Mouse (Mus musculus): Measurements from ENCODE around the gene 1700020D05Rik. TPM values are rescaled to one million over a fixed set of nuclear protein-coding genes. Genes with fewer than 3 reads are reported as not detected.
A peak's percentile ranks its signal among the peaks of the same experiment; 100 is the strongest.

Gene 1700020D05Rik
- polyA plus RNA-seq, 1 experiment from 2014 or later = 0.18 TPM

GRCm38 (mm10) chr19:5488878-5489571 is 14.6 kb downstream of the 1700020D05Rik start:
- peak; percentile 42 for TF ChIP-seq CTCF (IDR thresholded peaks at IDR 0.05; ENCODE audit: low read depth)
- H3K27ac ChIP-seq (ENCODE audit: low read depth) = peak overlapping the region; percentile 97
- ATAC-seq (ENCODE audit: insufficient read depth) (peak; percentile 86), DNase-seq (peak; percentile 99)
- peak overlapping the region; percentile 57 for H3K4me3 ChIP-seq (ENCODE audit: low read depth, low read length)
- no peaks in the 10 kb centered on the region for H3K27me3 ChIP-seq (ENCODE audit: insufficient read depth, low read length)
- peak overlapping the region; percentile 87 for H3K4me2 ChIP-seq
- H3K9ac ChIP-seq = peak overlapping the region; percentile 57
- peaks cover 44% of the 10 kb centered on the region for H3K36me3 ChIP-seq (ENCODE audit: insufficient read depth)
- H3K4me1 ChIP-seq (ENCODE audit: insufficient read depth) = peaks cover 12% of the 10 kb centered on the region; the same call in 1 of the 2 replicates
- no peaks in the 10 kb centered on the region for H3K9me3 ChIP-seq (ENCODE audit: low read depth, low read length)
- under 1% methylated on average over 26 of the region's 26 CpGs for WGBS

DNA sequence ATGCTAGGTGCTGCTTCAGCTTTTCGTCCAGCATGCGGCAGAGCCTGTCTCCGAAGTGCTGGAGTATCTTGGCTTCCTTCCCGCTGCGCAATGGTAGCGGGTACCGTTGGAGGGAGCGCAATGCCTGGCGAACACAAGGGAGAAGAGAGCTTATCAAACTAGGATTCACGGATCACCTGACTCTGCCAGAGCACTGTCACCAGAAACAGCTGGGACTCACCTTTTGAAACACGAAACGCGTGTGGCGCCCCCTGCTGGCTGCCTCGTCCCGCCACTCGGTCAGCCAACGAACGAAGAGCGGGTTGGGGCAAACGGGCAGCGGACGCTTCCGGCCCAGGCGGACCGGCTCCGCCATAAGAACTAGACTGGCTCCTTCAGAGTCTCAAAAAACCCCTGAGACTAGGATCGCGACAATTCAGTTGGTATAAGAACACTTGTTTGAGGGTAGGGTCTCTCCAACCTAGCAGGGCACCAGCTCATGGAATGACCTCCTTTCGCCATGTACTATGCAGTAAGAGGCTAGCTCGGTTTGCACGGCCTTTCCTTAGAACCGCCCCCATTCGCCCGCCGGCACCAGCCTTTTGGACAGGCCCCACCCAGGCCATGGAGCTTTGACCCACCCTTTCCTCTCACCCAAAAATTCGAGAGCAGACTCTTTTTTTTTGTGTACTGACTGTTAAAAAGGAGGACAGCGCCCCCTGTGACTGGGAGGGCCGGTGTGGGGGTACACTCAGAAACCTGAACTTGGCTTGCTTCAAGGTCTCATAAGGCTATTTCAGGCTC is 15.6 kb downstream of the 1700020D05Rik start, which contains the start of gene Mus81:
TSS of gene Mus81 (minus strand) at position 635 of the 783 bp plus-strand sequence.
- DNase-seq (peak; percentile 98), ATAC-seq (ENCODE audit: insufficient read depth) (peak; percentile 75)
- H3K4me3 ChIP-seq (ENCODE audit: low read depth, low read length) = peak within 1 kb of the TSS; percentile 57
- H3K4me2 ChIP-seq = peak within 1 kb of the TSS; percentile 87
- H3K36me3 ChIP-seq (ENCODE audit: insufficient read depth) = peaks cover 44% of the 10 kb centered on the region
- WGBS = under 1% methylated on average over 39 of the region's 39 CpGs
- no peaks in the 10 kb centered on the region for H3K27me3 ChIP-seq (ENCODE audit: insufficient read depth, low read length)
- H3K27ac ChIP-seq (ENCODE audit: low read depth) = peak within 1 kb of the TSS; percentile 97
- peak within 1 kb of the TSS; percentile 64 for H3K9ac ChIP-seq
- TF ChIP-seq CTCF (IDR thresholded peaks at IDR 0.05; ENCODE audit: low read depth) = peak; percentile 95
- H3K4me1 ChIP-seq (ENCODE audit: insufficient read depth) = peaks cover 12% of the 10 kb centered on the region; the same call in 1 of the 2 replicates
- H3K9me3 ChIP-seq (ENCODE audit: low read depth, low read length) = no peaks in the 10 kb centered on the region

- H3K4me1 ChIP-seq (ENCODE audit: insufficient read depth) = peaks cover 8% of the 10 kb centered on the region; the same call in 1 of the 2 replicates
- H3K9ac ChIP-seq = peak overlapping the region; percentile 64; the same call in 1 of the 2 replicates
- H3K4me2 ChIP-seq = peak overlapping the region; percentile 87
- H3K27ac ChIP-seq (ENCODE audit: low read depth) = no peak overlapping the region; the same call in 1 of the 2 replicates
- no peaks in the 10 kb centered on the region for H3K9me3 ChIP-seq (ENCODE audit: low read depth, low read length)
- 81% methylated on average over 4 of the region's 4 CpGs for WGBS
- DNase-seq (no peak), ATAC-seq (ENCODE audit: insufficient read depth) (no peak)
- peak overlapping the region; percentile 57 for H3K4me3 ChIP-seq (ENCODE audit: low read depth, low read length)
- TF ChIP-seq CTCF (IDR thresholded peaks at IDR 0.05; ENCODE audit: low read depth) = no peak
- H3K36me3 ChIP-seq (ENCODE audit: insufficient read depth) = peaks cover 44% of the 10 kb centered on the region
- no peaks in the 10 kb centered on the region for H3K27me3 ChIP-seq (ENCODE audit: insufficient read depth, low read length)
These were observed 16.8 kb downstream of the 1700020D05Rik start for GRCm38 (mm10) chr19:5486771-5487170.

GRCm38 (mm10) chr19:5486286-5486685 is 17.3 kb downstream of the 1700020D05Rik start:
- ATAC-seq (ENCODE audit: insufficient read depth) (no peak), DNase-seq (peak; percentile 68)
- Histone ChIP-seq H3K27ac (ENCODE audit: low read depth) (peak overlapping the region; percentile 18; the same call in 1 of the 2 replicates), H3K27me3 (ENCODE audit: insufficient read depth, low read length) (no peaks in the 10 kb centered on the region), H3K9me3 (ENCODE audit: low read depth, low read length) (no peaks in the 10 kb centered on the region), H3K36me3 (ENCODE audit: insufficient read depth) (peaks cover 48% of the 10 kb centered on the region), H3K4me2 (peak overlapping the region; percentile 87), H3K4me1 (ENCODE audit: insufficient read depth) (peaks cover 7% of the 10 kb centered on the region; the same call in 1 of the 2 replicates), H3K4me3 (ENCODE audit: low read depth, low read length) (no peak overlapping the region), H3K9ac (no peak overlapping the region)
- no peak for TF ChIP-seq CTCF (IDR thresholded peaks at IDR 0.05; ENCODE audit: low read depth)
- 66% methylated on average over 8 of the region's 8 CpGs for WGBS

DNA sequence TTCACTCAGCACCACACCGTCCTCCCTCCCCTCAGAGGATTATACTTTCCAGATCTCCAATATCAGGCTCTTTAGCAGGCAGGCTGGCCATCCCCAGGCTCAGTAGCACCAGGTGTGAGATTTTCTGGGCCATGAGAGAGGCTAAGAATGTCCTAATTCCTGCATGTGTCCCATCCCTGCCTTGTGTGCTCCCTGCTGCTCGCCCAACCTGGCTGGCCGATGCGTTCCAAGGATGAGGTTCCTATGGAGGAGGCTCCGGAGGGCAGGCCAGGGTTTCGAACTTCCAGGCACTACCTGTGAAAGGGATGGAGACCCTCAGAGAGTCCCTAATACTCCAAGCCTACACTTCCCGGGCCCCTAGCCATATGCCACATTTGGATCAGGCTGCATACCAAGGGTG is 17.8 kb downstream of the 1700020D05Rik start:
- H3K9ac ChIP-seq = no peak overlapping the region

GRCm38 (mm10) chr19:5485371-5485770 is 18.2 kb downstream of the 1700020D05Rik start:
- H3K9ac ChIP-seq = no peak overlapping the region
- peaks cover 55% of the 10 kb centered on the region for H3K36me3 ChIP-seq (ENCODE audit: insufficient read depth)
- no peak overlapping the region for H3K4me2 ChIP-seq
- 0 out of 2 replicates have a peak overlapping the region, but pooled peaks have one; percentile 45 for H3K27ac ChIP-seq (ENCODE audit: low read depth)
- no peak for ATAC-seq (ENCODE audit: insufficient read depth)
- no peak overlapping the region for H3K4me3 ChIP-seq (ENCODE audit: low read depth, low read length)
- peaks cover 7% of the 10 kb centered on the region; the same call in 1 of the 2 replicates for H3K4me1 ChIP-seq (ENCODE audit: insufficient read depth)
- no peak for TF ChIP-seq CTCF (IDR thresholded peaks at IDR 0.05; ENCODE audit: low read depth)
- no peaks in the 10 kb centered on the region for H3K27me3 ChIP-seq (ENCODE audit: insufficient read depth, low read length)
- DNase-seq = no peak
- H3K9me3 ChIP-seq (ENCODE audit: low read depth, low read length) = no peaks in the 10 kb centered on the region
- WGBS = 76% methylated on average over 8 of the region's 8 CpGs

More for the DNA sequence above, 17.8 kb downstream of the 1700020D05Rik start:
- Histone ChIP-seq H3K27ac (ENCODE audit: low read depth) (peak overlapping the region; percentile 18; the same call in 1 of the 2 replicates), H3K4me1 (ENCODE audit: insufficient read depth) (peaks cover 7% of the 10 kb centered on the region; the same call in 1 of the 2 replicates), H3K36me3 (ENCODE audit: insufficient read depth) (peaks cover 51% of the 10 kb centered on the region), H3K27me3 (ENCODE audit: insufficient read depth, low read length) (no peaks in the 10 kb centered on the region), H3K4me2 (no peak overlapping the region; the same call in 1 of the 2 replicates), H3K9me3 (ENCODE audit: low read depth, low read length) (no peaks in the 10 kb centered on the region), H3K4me3 (ENCODE audit: low read depth, low read length) (no peak overlapping the region)
- ATAC-seq (ENCODE audit: insufficient read depth) (no peak), DNase-seq (no peak)
- TF ChIP-seq CTCF (IDR thresholded peaks at IDR 0.05; ENCODE audit: low read depth) = no peak
- WGBS = 92% methylated on average over 7 of the region's 7 CpGs

Data from lung, embryonic 14.5 days (tissue).